Mouse (Mus musculus) testis, adult 10 weeks (tissue): ENCODE results near the gene Fbxo17. TPM values are rescaled to one million over a fixed set of nuclear protein-coding genes. Genes with fewer than 3 reads are reported as not detected.

ENCODE experiments used
- polyA plus RNA-seq: library from polyadenylated mRNA; stranded (reverse); fragments of 350-450 nt; fragmentation: Illumina TruSeq; extraction: RNeasy Lipid Tissue Mini Kit (QIAGEN cat#74804); gene quantifications from one replicate; pipeline ENCODE4 v1.2.3, GENCODE M21; 2014; ENCODE audit warnings: low read depth, low replicate concordance

Gene Fbxo17
- 3.1 TPM for polyA plus RNA-seq

DNA sequence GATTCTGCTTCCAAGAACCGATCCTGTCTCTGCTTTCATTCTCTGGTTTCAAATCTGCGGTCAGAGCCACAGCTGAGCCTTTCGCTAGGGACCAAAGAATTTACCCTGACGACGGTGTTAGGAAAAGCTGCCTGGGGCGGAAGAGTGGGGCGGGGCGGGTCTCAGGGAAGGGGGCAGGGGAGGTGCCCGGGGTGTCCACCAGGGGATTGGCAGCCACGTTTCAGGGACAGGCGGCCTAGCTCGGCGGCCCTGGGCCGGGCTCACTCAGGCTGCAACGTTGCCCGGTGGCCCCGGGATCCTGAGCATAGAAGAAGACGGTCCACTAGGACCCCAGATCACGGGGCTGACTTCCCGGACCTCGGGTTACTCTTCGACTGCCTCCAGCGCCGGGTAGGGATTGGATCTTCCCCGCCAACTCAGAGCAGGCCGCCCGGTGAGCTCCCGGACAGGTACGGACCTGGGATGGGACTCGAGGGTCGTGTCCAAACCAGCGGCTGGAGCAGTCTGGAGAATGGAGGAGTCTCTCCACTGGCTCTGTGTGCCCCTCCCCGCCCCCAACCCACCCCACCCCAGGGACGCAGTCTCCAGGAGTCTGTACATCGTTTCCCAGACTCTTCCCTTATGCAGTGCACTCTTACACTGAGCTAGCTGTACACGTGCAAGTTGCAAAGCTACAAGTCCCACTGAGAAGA lies at the start of gene Fbxo17:
TSS of gene Fbxo17 (plus strand) at position 215 of the 692 bp plus-strand sequence.

DNA sequence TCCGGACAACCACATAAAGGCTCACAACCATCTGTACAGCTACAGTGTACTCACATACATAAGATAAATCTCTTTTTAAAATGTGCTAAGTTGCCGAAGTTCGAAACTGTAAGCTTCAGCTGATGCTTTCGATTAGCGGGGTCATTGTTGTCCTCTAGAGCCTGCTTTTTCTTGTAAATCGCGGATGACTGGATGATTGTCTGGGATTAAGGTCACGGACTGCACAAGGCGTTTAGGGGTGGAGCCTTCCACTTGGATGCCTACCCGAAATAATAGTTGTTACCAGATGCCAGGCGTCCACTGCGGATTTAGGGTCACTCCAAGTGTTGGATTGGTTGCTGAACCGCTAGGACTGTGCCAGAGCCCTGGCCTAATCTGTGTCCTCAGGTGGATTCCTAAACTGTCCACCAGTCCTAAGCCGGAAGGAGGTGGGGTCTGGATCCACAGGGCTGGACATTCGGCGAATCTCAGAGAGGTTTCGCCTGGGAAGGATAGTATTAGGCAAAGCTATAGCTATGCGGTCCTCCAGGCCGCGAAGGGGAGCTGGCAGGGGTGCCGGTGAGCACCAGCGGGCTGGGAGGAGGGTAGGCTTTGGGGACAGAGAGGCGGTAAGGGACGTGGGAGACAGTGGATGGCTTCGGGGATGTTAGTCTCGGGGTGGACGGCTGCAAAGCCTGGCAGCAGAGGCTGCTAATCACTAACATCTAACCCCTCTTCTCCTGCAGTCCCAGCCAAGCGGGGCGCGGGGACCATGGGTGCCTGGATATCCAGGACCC lies 23.9 kb upstream of the Fbxo17 start, which contains the start of gene Fbxo27:
TSS of gene Fbxo27 (plus strand) at position 305 of the 776 bp plus-strand sequence.

DNA sequence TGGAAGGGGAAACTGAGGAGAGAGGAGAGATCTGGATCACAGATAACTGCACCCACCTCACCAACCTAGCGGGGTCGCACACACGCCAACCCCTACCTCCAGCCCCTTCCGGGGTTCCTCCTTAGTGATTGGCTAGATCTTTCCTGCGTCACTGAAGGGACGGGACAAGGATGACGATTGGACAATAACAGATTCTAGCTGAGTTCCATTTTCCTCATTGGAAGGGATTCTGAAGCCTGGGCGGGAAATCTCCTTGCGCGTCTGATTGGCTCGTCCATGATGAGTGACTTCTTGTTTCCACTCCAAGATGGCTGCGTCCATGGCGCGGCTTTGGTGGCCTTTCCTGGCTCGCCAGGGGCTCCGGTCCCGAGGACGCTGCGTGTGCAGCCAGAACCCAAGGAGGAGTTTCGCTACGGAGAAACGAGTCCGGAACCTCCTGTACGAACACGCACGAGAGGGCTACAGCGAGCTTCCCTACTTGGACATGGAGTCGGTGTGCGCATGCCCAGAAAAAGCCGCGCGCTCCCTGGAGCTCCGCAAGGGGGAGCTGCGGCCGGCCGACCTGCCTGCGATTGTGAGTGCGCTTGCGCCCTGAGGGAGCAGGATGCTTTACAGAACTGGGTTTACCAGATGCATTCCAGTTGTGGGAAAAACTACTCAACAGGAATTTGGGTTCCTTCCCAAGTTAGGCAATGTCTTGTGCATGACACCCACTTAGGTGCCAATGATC lies 25.3 kb downstream of the Fbxo17 start, which contains the start of the genes Mrps12 and Sars2:
TSS of gene Mrps12 (minus strand) at position 112 of the 730 bp plus-strand sequence.
TSS of gene Sars2 (plus strand) at position 284 of the 730 bp plus-strand sequence.

DNA sequence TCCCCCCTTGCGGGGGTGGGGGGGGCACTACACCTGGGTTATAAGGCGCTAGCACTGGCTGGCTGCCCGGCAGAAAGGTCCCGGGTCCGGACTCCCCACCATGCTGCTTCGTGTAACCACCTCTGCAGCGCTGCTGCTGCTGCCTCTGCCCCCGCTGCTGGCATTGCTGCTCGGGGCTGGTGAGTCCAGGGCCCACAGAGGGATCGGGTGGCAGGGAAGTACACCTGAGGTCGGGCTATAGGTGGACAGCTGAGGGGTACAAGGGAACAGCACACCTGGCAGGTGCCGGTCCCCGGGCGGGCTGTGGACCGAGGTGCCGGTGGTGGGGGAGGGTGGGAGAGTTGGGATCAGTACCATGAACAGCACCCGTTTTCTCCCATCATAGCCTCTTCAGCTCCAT lies 39.5 kb downstream of the Fbxo17 start, which contains the start of gene Ccer2:
TSS of gene Ccer2 (plus strand) at position 96 of the 400 bp plus-strand sequence.

DNA sequence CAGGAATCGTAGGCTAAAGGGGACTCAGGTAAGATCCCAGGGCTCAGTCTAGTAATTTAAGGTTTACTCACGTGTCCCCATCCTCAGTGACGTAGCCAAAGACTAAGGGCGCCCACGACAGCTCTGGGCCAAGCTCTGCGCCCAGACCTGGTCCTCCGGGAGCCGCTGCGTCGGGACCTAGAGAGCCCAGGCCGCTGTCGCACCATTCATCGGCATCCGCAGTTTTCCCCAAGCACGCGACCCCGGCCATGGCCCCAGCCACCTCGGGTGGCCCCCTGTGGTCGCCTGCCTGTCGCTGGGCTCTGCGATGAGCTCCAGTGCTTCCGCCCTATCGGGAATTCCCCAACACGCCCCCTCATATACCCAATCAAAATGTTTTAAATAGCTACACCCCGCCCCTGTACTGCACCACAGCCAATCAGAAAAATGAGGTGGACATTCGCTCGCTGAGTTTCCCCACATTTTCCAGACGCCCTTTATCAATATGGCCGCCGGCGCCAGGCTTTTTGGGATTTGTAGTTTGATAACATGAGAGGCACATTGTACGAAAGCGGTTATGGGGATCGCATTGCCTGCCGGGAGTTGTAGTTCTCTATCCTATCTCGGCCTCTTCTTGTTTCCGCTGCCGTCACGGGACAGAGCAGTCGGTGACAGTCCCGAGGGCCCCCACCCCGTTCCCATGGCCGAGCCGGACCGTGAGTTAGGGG lies 49.7 kb downstream of the Fbxo17 start, which contains the start of gene Sirt2:
TSS of gene Sirt2 (plus strand) at position 563 of the 707 bp plus-strand sequence.

DNA sequence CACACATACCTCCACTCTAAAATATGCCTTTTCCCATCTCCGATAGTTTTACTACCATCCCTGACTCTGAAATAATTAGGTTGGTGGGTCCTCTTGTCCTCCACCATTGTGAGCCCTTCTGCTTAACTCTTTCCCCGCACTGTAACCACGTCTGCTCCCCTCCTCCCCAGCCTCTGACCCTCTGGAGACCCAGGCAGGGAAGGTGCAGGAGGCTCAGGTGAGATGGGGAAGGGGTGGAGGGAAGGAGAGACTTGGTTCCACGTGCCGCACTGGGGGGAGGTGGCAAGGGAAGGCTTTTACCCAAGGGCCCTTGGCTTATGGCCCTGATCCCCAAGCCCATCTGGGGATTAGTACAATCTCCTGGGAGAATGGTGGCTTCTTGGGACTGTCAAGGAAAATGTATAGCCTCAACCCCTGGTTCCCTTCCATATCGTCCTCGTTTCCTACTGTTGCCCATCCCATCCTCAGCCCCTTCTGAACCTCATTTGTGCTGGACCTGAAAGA lies 50.9 kb downstream of the Fbxo17 start, which contains the start of gene Nfkbib:
TSS of gene Nfkbib (minus strand) at position 51 of the 504 bp plus-strand sequence.

Other genes with a start within 250 kb of the Fbxo17 start
- not detected for gene Ifnl2, start 206.3 kb upstream of the Fbxo17 start, polyA plus RNA-seq
- gene Ifnl3, start 194.0 kb upstream of the Fbxo17 start, polyA plus RNA-seq: not detected
- gene Sycn, start 175.9 kb upstream of the Fbxo17 start, polyA plus RNA-seq: not detected
- gene Nccrp1, start 169.6 kb upstream of the Fbxo17 start, polyA plus RNA-seq: not detected
- gene Samd4b, start 118.7 kb upstream of the Fbxo17 start, polyA plus RNA-seq: 18.7 TPM
- gene Pak4, start 118.6 kb upstream of the Fbxo17 start, polyA plus RNA-seq: 1.6 TPM
- gene Acp7, start 85.5 kb upstream of the Fbxo17 start, polyA plus RNA-seq: 0.17 TPM
- 2.9 TPM for gene Fbxo27, start 24.0 kb upstream of the Fbxo17 start, polyA plus RNA-seq
- 15.1 TPM for gene Mrps12, start 25.0 kb downstream of the Fbxo17 start, polyA plus RNA-seq
- gene Sars2, start 25.2 kb downstream of the Fbxo17 start, polyA plus RNA-seq: 0.18 TPM
- not detected for gene Ccer2, start 39.4 kb downstream of the Fbxo17 start, polyA plus RNA-seq
- 29.9 TPM for gene Sirt2, start 49.9 kb downstream of the Fbxo17 start, polyA plus RNA-seq
- gene Nfkbib, start 50.7 kb downstream of the Fbxo17 start, polyA plus RNA-seq: 2.9 TPM
- gene Rinl, start 72.2 kb downstream of the Fbxo17 start, polyA plus RNA-seq: 0.66 TPM
- 205 TPM for gene Hnrnpl, start 91.7 kb downstream of the Fbxo17 start, polyA plus RNA-seq
- 14.1 TPM for gene Ech1, start 108.4 kb downstream of the Fbxo17 start, polyA plus RNA-seq
- 2.7 TPM for gene Lgals4, start 117.0 kb downstream of the Fbxo17 start, polyA plus RNA-seq
- gene Lgals7, start 147.0 kb downstream of the Fbxo17 start, polyA plus RNA-seq: not detected
- gene Capn12, start 164.6 kb downstream of the Fbxo17 start, polyA plus RNA-seq: not detected
- 5.4 TPM for gene Actn4, start 245.5 kb downstream of the Fbxo17 start, polyA plus RNA-seq